Mouse (Mus musculus) midbrain, embryonic 10.5 days (tissue): ENCODE measurements around the gene 3425401B19Rik. TPM values are rescaled to one million over a fixed set of nuclear protein-coding genes. Genes with fewer than 3 reads are reported as not detected.

Experiments used
- DNase-seq: peaks from one replicate; pipeline ENCODE4 v3.0.0-alpha.2; 2017; ENCODE audit warnings: low spot score
- H3K27ac ChIP-seq: fragments of 300-500 bp; sonication (generic); replicated peaks from 2 replicates; pipeline ENCODE4 v1.5.1; 2016; ENCODE audit warnings: mild to moderate bottlenecking
- H3K27me3 ChIP-seq: fragments of 300-500 bp; sonication (generic); 2 replicates; pipeline ENCODE4 v1.6.1; 2016; ENCODE audit warnings: low read depth, mild to moderate bottlenecking; ENCODE audit not compliant: poor library complexity, severe bottlenecking
- H3K36me3 ChIP-seq: fragments of 300-500 bp; sonication (generic); 2 replicates; pipeline ENCODE4 v1.6.1; 2016; ENCODE audit warnings: mild to moderate bottlenecking, moderate library complexity
- H3K4me1 ChIP-seq: fragments of 300-500 bp; sonication (generic); 2 replicates; pipeline ENCODE4 v1.6.1; 2016
- H3K4me3 ChIP-seq: fragments of 300-500 bp; sonication (generic); 2 replicates; pipeline ENCODE4 v1.5.1; 2016; ENCODE audit warnings: mild to moderate bottlenecking, moderate library complexity
- H3K9me3 ChIP-seq: fragments of 300-500 bp; sonication (generic); replicated peaks from 2 replicates; pipeline ENCODE4 v1.6.1; 2016; ENCODE audit warnings: mild to moderate bottlenecking
- WGBS: fragments of 180-500 bp; shearing (Covaris S2); methylation state at CpG from one replicate; pipeline ENCODE4 v1.1.7; 2016; 5-methylcytosine and 5-hydroxymethylcytosine counted together
- polyA plus RNA-seq: library from polyadenylated mRNA; unstranded; fragments of >200 nt; fragmentation: Nextera tagmentation; extraction: Ambion mirVana; gene quantifications from 2 replicates; pipeline ENCODE4 v1.2.1, GENCODE M21; 2016

3425401B19Rik gene
- polyA plus RNA-seq, 1 experiment from 2014 or later: 0.27 TPM

- no peak overlapping the region for H3K4me3 ChIP-seq
- 83% methylated on average over 2 of the region's 2 CpGs for WGBS
- H3K36me3 ChIP-seq: no peaks in the 10 kb centered on the region
- no peak overlapping the region for H3K27ac ChIP-seq
- H3K9me3 ChIP-seq: no peaks in the 10 kb centered on the region
- H3K4me1 ChIP-seq: no peaks in the 10 kb centered on the region
- no peak for DNase-seq
- no peaks in the 10 kb centered on the region for H3K27me3 ChIP-seq
Observed at GRCm38 (mm10) chr14:32696344-32696743, 11.3 kb upstream of the 3425401B19Rik start.

- no peak overlapping the region for H3K4me3 ChIP-seq
- no peaks in the 10 kb centered on the region for H3K9me3 ChIP-seq
- DNase-seq: no peak
- H3K36me3 ChIP-seq: no peaks in the 10 kb centered on the region
- no peaks in the 10 kb centered on the region for H3K27me3 ChIP-seq
- no peaks in the 10 kb centered on the region for H3K4me1 ChIP-seq
- WGBS: 88% methylated on average over 2 of the region's 2 CpGs
- no peak overlapping the region for H3K27ac ChIP-seq
Observed at GRCm38 (mm10) chr14:32695906-32696305, 10.8 kb upstream of the 3425401B19Rik start.

- Histone ChIP-seq H3K4me3 (no peak overlapping the region), H3K4me1 (peaks cover 12% of the 10 kb centered on the region), H3K36me3 (no peaks in the 10 kb centered on the region), H3K27ac (no peak overlapping the region), H3K9me3 (no peaks in the 10 kb centered on the region), H3K27me3 (no peaks in the 10 kb centered on the region; the same call in 1 of the 2 replicates)
- no peak for DNase-seq
- WGBS: 83% methylated on average over 19 of the region's 19 CpGs
Observed at GRCm38 (mm10) chr14:32684735-32685105, 373 bp downstream of the 3425401B19Rik start.

- peaks cover 12% of the 10 kb centered on the region for H3K4me1 ChIP-seq
- H3K4me3 ChIP-seq: no peak overlapping the region
- WGBS: 72% methylated on average over 19 of the region's 19 CpGs
- no peaks in the 10 kb centered on the region for H3K9me3 ChIP-seq
- H3K36me3 ChIP-seq: no peaks in the 10 kb centered on the region
- DNase-seq: no peak
- H3K27me3 ChIP-seq: no peaks in the 10 kb centered on the region; the same call in 1 of the 2 replicates
- no peak overlapping the region for H3K27ac ChIP-seq
Observed at GRCm38 (mm10) chr14:32683982-32684734, 935 bp downstream of the 3425401B19Rik start.

- Histone ChIP-seq H3K4me3 (no peak overlapping the region), H3K27ac (0 out of 2 replicates have a peak overlapping the region, but pooled peaks have one; percentile 38), H3K9me3 (no peaks in the 10 kb centered on the region), H3K36me3 (no peaks in the 10 kb centered on the region), H3K27me3 (no peaks in the 10 kb centered on the region; the same call in 1 of the 2 replicates), H3K4me1 (peaks cover 12% of the 10 kb centered on the region)
- DNase-seq: no peak
- 60% methylated on average over 19 of the region's 19 CpGs for WGBS
Observed at GRCm38 (mm10) chr14:32683251-32683838, 1.7 kb downstream of the 3425401B19Rik start.

- H3K9me3 ChIP-seq: no peaks in the 10 kb centered on the region
- no peaks in the 10 kb centered on the region; the same call in 1 of the 2 replicates for H3K27me3 ChIP-seq
- H3K27ac ChIP-seq: no peak overlapping the region
- no peak for DNase-seq
- no peak overlapping the region for H3K4me3 ChIP-seq
- no peaks in the 10 kb centered on the region for H3K36me3 ChIP-seq
- 91% methylated on average over 12 of the region's 12 CpGs for WGBS
- peaks cover 12% of the 10 kb centered on the region for H3K4me1 ChIP-seq
Observed at GRCm38 (mm10) chr14:32682536-32682935, 2.6 kb downstream of the 3425401B19Rik start.

GRCm38 (mm10) chr14:32681603-32682002, 3.5 kb downstream of the 3425401B19Rik start:
- Histone ChIP-seq H3K9me3 (no peaks in the 10 kb centered on the region), H3K27me3 (no peaks in the 10 kb centered on the region; the same call in 1 of the 2 replicates), H3K27ac (no peak overlapping the region), H3K36me3 (no peaks in the 10 kb centered on the region), H3K4me3 (no peak overlapping the region), H3K4me1 (peaks cover 12% of the 10 kb centered on the region)
- no peak for DNase-seq
- WGBS: 72% methylated on average over 3 of the region's 3 CpGs

GRCm38 (mm10) chr14:32678565-32678964, 6.5 kb downstream of the 3425401B19Rik start:
- Histone ChIP-seq H3K36me3 (no peaks in the 10 kb centered on the region), H3K9me3 (no peaks in the 10 kb centered on the region), H3K4me3 (no peak overlapping the region), H3K4me1 (peaks cover 8% of the 10 kb centered on the region), H3K27me3 (no peaks in the 10 kb centered on the region), H3K27ac (no peak overlapping the region)
- WGBS: 74% methylated on average over 3 of the region's 3 CpGs
- no peak for DNase-seq

GRCm38 (mm10) chr14:32673178-32673577, 11.9 kb downstream of the 3425401B19Rik start:
- Histone ChIP-seq H3K27ac (no peak overlapping the region), H3K9me3 (no peaks in the 10 kb centered on the region), H3K27me3 (no peaks in the 10 kb centered on the region), H3K36me3 (no peaks in the 10 kb centered on the region), H3K4me1 (peaks cover 5% of the 10 kb centered on the region; the same call in 1 of the 2 replicates), H3K4me3 (no peak overlapping the region)
- no peak for DNase-seq
- WGBS: 62% methylated on average over 3 of the region's 3 CpGs

- Histone ChIP-seq H3K9me3 (no peaks in the 10 kb centered on the region), H3K4me1 (peaks cover 4% of the 10 kb centered on the region; the same call in 1 of the 2 replicates), H3K4me3 (no peak overlapping the region), H3K36me3 (no peaks in the 10 kb centered on the region), H3K27ac (no peak overlapping the region), H3K27me3 (0 out of 2 replicates have a peak, but pooled peaks cover 4% of the 10 kb centered on the region)
- DNase-seq: no peak
- WGBS: 84% methylated on average over 6 of the region's 6 CpGs
Observed at GRCm38 (mm10) chr14:32663099-32663498, 22.0 kb downstream of the 3425401B19Rik start.

- no peak for DNase-seq
- Histone ChIP-seq H3K4me3 (no peak overlapping the region), H3K4me1 (peaks cover 4% of the 10 kb centered on the region; the same call in 1 of the 2 replicates), H3K27me3 (0 out of 2 replicates have a peak, but pooled peaks cover 4% of the 10 kb centered on the region), H3K36me3 (no peaks in the 10 kb centered on the region), H3K9me3 (no peaks in the 10 kb centered on the region), H3K27ac (no peak overlapping the region)
- WGBS: 83% methylated on average over 9 of the region's 9 CpGs
Observed at GRCm38 (mm10) chr14:32659781-32660180, 25.3 kb downstream of the 3425401B19Rik start.

- Histone ChIP-seq H3K27ac (no peak overlapping the region), H3K27me3 (no peaks in the 10 kb centered on the region), H3K4me1 (no peaks in the 10 kb centered on the region), H3K4me3 (no peak overlapping the region), H3K9me3 (no peaks in the 10 kb centered on the region), H3K36me3 (no peaks in the 10 kb centered on the region)
- 85% methylated on average over 2 of the region's 2 CpGs for WGBS
- DNase-seq: no peak
Observed at GRCm38 (mm10) chr14:32638485-32638884, 46.6 kb downstream of the 3425401B19Rik start.
